Mouse (Mus musculus): ENCODE results near the gene Arhgap44.

The Arhgap44 gene

GRCm38 (mm10) chr11:65135251-65135739, 27.5 kb downstream of the Arhgap44 start:
- DNase-seq: no peak

DNA sequence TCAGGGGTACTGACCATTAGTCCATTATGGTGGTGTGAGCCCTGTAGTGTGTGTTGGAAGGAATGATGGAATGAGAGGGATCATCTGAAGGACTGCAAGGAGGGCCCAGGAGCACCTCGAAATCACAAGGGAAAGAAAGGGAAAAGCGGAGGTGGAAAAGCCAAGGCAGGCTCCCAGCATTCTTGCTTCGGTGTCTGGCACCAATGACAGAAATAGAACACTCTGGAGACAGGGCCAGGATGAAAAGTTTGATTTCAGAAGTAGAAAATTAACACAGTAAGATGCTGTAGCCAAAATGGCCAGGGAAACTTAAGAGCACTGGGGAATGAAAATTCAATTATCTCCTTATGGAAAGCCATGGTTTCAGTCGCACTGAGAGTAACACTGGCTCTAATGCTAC, 29.1 kb downstream of the Arhgap44 start:
- DNase-seq: no peak

DNA sequence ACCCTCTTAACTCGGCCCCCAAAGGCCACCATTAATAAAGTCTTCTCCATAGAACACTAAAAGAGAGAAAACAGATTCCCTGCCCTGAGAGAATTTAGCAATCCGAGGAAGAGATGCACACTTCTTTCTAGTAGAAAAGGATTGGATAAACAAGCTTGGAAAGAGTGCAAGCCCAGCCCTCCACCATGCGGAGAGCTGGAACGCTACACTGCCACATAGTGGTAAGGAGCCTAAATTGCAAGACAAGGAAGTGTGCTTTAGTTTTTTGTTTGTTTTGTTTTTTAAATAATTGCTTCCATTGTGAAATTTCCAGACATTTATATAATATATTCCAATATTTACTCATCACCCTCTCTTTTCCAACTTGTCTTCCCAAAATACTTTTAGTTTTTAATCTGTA, 33.7 kb downstream of the Arhgap44 start:
- no peak for DNase-seq

DNA sequence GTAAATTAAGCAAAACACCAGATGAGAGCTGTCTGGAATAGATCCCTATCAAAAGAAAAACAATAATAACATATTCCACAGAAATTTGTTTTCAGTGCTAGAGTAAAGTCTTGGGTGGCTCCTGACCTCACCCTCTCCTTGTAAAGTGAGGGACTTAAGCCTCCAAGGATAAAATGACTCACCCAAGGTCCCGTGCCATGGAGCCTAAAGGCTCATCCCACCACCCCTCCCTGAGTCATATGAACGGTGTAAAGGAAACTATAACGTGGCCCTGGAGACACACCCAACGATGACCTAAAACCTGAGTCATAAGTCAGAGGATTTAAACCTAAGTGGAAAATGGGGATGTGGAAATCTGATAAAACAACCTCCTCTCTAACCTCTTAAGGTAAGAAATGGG, 34.1 kb downstream of the Arhgap44 start:
- no peak for DNase-seq

GRCm38 (mm10) chr11:65126566-65126965, 36.2 kb downstream of the Arhgap44 start:
- DNase-seq: no peak

- no peak for DNase-seq
Measured at GRCm38 (mm10) chr11:65124913-65125418, 37.8 kb downstream of the Arhgap44 start.

DNA sequence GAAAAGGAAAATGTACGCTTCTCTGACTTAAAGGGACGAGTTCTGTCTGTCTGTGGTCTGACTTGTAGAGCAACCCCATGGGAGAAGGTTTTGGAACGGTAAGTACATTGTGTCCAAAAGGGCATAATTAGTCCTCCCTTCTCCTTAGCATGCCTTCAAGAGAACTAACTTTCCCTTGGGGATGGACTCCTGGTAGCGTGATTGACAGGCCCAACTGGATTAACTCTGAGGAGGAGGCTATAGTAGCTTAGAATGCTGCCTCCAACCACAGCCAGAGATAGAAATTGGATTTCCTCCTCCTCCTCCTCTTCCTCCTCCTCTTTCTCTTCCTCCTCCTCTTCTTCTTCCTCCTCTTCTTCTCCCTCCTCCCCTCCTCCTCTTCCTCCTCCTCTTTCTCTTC, 42.5 kb downstream of the Arhgap44 start:
- DNase-seq: no peak

GRCm38 (mm10) chr11:65115811-65116210, 47.0 kb downstream of the Arhgap44 start:
- no peak for DNase-seq

DNA sequence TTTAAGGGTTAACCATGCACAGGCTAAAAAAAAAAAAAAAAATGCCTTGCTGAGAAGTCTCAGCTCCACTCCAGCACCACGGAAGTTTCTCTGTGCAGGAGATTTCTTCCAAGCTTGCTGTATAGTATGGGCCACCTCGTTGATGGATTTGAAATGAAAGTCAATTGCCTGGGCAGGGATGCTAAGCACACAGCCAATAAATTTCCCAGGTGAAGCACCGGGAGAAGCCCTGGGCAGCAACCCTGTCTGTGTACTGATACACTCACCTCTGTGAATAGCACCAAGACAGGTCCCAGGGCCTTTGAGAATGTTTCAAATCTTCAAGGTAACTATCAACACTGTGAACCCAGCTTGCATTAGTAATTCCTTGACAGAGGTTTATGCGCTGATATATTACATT, 50.7 kb downstream of the Arhgap44 start:
- no peak for DNase-seq

DNA sequence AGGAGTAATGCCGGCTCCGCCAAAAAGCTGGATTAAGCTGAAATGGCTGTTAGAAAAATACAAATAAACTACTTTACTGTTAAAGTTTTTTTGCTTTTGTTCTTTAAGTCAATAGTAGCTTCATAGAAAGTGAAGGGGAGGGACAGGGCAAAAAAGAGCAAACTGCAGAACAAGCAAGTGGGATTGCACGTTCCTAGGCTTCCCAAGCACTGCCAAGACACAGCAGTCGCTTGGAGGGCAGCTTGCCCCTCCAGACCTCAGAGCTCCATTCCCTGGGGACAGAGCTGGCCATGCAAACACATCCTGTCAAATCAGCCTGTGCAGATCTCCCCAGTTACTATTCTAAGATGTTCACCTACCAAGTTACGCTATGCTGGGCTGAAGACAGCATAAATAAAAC, 51.1 kb downstream of the Arhgap44 start:
- no peak for DNase-seq

GRCm38 (mm10) chr11:65110058-65110457, 52.7 kb downstream of the Arhgap44 start:
- no peak for DNase-seq

GRCm38 (mm10) chr11:65107734-65108171, 55.0 kb downstream of the Arhgap44 start:
- no peak for DNase-seq

DNA sequence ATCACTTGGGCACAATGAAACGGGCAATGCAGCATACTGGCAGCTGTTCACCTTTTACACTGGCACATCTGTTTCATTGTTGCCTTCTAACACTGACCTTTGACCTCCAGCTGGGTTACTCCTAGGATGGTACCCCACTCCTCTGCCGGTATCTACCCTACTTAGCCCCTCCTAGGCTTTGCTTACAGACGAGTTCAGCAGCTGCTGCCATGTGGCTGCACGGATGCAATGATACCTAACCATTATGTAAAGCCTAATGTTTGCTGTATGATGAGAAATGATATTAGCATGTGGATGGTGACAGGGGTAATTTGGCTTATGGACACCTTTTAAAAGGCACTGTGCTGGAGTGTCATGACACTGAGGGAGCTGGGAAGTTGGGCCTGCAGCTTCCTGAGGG, 55.6 kb downstream of the Arhgap44 start:
- no peak for DNase-seq

DNA sequence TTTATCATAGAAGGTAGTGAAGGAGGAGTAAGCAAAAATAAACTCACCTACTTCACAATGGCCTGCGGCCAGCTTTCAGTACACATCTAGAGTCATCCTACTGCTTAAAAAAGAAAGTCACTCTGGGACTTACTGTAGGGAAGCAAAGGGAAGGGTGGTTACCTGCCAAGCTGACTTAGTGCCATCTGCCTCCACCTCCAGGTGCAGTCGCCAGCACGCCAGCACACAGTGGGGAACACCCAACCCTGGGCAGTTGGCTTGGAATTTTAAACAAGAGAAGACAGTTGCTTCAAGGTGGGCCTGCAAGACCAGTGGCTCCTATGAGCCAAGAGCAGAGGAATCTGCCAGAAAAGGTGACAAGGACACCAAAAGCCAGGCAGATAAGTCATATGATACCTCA, 58.7 kb downstream of the Arhgap44 start:
- no peak for DNase-seq

- DNase-seq: no peak
Measured at GRCm38 (mm10) chr11:65101206-65101605, 61.6 kb downstream of the Arhgap44 start.

DNA sequence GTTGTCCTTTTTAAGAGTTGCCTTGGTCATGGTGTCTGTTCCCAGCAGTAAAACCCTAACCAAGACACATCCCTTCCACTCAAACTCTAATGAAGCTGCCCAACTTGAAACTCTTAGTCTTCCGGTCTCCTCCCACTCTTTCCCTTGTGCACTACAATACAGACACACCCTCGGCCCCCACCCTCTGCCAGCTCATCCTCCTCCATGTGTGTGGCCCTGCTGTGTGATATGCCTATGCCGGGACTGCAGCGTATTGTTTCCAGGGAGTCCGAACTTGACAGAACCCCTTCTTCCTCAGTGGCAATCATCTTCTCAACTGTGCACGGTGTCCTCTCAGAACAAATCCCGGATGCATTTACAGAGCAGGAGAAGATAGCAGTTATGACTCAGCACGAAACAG, 62.7 kb downstream of the Arhgap44 start:
- DNase-seq: no peak

DNA sequence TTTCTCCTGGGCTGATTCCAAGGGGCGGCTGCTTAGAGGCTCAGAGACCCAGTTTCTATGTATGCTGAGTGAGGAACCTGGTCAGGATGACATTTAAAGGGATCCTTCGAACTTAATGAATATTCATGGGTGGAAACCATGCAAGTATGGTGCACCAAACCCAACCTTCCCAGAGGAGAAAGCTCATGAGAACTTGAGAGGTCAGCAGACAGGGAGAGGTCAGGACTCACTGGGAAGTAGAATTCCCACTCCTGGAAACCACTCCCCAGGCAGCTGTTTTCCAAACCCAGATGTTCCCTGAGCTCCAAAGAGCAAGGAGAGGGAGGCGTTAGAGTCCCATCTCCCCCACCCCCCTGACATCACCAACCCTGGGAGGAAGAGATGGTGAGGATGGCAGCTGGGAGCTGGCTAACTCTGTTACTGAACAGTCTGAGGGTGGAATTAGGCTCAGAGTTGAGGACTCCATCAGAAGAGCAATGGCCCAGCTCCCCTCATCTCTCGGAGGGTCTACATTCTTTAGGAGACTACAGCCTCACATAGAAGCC, 65.2 kb downstream of the Arhgap44 start:
- no peak for DNase-seq

DNA sequence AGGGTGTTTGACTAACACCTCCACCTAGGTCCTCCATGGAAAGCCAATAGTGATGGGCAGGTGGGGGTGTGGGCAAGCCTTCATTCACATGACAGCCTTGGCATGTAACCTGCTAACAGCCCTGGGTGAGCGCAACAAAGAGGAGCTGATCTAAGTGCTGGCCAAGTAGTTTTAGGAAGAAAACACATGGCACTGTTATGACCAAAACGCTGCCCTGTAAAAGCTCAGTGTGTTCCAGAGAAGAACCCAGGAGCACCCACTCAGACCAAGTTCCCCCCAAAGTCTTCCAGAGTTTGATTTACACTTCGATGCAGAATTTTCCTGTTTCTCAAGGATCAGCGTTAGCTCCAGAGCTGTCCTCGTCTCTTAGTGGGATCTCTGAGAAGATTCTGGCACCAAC, 65.9 kb downstream of the Arhgap44 start:
- DNase-seq: no peak

- DNase-seq: no peak
Measured at GRCm38 (mm10) chr11:65092851-65093250, 69.9 kb downstream of the Arhgap44 start.

GRCm38 (mm10) chr11:65090386-65090785, 72.4 kb downstream of the Arhgap44 start:
- DNase-seq: no peak

DNA sequence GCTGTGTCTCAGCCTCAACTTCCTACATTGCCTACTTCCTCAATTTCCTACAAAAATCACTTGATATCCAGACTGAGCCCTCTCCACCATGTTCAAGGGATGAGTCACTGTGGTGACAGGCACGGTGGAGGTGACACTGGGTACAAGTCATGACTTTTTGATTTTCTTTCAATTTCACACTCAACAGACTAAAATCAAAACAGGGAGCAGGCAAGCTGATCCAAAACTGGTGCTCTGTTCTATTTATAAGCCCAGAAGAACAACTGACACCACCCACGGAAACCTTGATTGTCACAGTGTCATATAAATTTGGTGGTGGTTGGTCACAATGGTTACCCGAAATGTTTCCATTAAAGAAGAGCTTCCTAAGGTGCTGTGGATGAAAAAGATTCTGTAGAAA, 72.8 kb downstream of the Arhgap44 start:
- no peak for DNase-seq

- no peak for DNase-seq
Measured at GRCm38 (mm10) chr11:65089282-65089681, 73.5 kb downstream of the Arhgap44 start.

GRCm38 (mm10) chr11:65088451-65089222, 74.1 kb downstream of the Arhgap44 start:
- DNase-seq: no peak

DNA sequence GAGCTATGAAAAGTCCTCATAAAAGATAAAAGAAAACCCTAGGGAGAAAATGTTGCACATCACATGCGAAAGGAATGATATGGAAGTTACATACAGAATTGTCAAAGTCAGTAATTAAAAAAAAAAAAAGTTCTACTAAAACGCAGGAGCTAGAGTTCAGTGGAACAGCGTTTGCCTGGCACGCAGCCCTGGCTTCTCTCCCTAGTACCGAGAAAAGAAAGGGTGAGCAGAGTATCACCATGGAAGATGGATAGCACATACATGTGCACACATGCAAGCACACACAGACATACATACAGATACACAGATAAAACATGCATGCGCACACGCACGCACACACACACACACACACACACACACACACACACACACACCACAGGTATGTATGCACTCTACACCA, 82.0 kb downstream of the Arhgap44 start:
- no peak for DNase-seq
